Mouse (Mus musculus): ENCODE data around the gene Sptlc2. TPM values are rescaled to one million over a fixed set of nuclear protein-coding genes. Genes with fewer than 3 reads are reported as not detected.
A peak's percentile ranks its signal among the peaks of the same experiment; 100 is the strongest.

The Sptlc2 gene
- total and polyA plus RNA-seq, 3 experiments, result 37.1 to 68.6 (median 49.2) TPM

GRCm38 (mm10) chr12:87387171-87388121, 709 bp downstream of the Sptlc2 start:
- Histone ChIP-seq H3K27me3 (replicated peaks) (peaks cover 5% of the 10 kb centered on the region), H3K79me2 (replicated peaks; ENCODE audit: control insufficient read depth, extremely low read depth, insufficient read depth, poor library complexity, severe bottlenecking) (0 out of 2 replicates have a peak, but pooled peaks cover 3% of the 10 kb centered on the region), H3K9me3 (replicated peaks; ENCODE audit: low read length) (no peaks in the 10 kb centered on the region), H3K4me3 (replicated peaks in 1 of 3; ENCODE audit: low read depth in 2 of 3, low read length in 2 of 3, poor library complexity in 1 of 3) (peak overlapping the region; percentile 76 to 97 (median 94)), H3K9ac (ENCODE audit: insufficient read depth, low read depth) (peak overlapping the region; percentile 72), H3K27ac (ENCODE audit: insufficient read depth, low read depth) (no peak overlapping the region), H3K4me1 (ENCODE audit: control insufficient read depth in 1 of 2, insufficient read depth in 2 of 2) (peaks cover 0 to 17% of the 10 kb centered on the region in 2 experiments; a peak in 2 of 4 replicates), H3K36me3 (replicated peaks in 1 of 2; ENCODE audit: control insufficient read depth in 1 of 2, insufficient read depth in 1 of 2, low read length in 1 of 2) (peaks cover 0 to 2% of the 10 kb centered on the region in 2 experiments), H3K4me2 (ENCODE audit: insufficient read depth, low read depth, poor library complexity, severe bottlenecking) (peak overlapping the region; percentile 87)
- dilution Hi-C loops (cut with MboI; ENCODE audit: extremely low pct_ligation_motif_present, extremely low pct_unique_long_range_greater_than_20kb, low sequenced_read_pairs) (no loop called here), in situ Hi-C loops (cut with MboI; ENCODE audit: low pct_ligation_motif_present, low pct_unique_long_range_greater_than_20kb, low sequenced_read_pairs) (no loop called here)
- no peak for TF ChIP-seq SMC3 (IDR thresholded peaks at IDR 0.05; ENCODE audit: low read depth, low read length)
- no peak for TF ChIP-seq POLR2AphosphoS2 (IDR thresholded peaks at IDR 0.05; ENCODE audit: low read depth, low read length)
- TF ChIP-seq ETS1 (conservative IDR thresholded peaks at IDR 0.05; ENCODE audit: low read depth, low read length), result no peak
- TF ChIP-seq MXI1 (IDR thresholded peaks at IDR 0.05; ENCODE audit: low read depth, low read length), result 0 out of 2 replicates have a peak, but pooled peaks have one; percentile 31
- peak; percentile 60 for TF ChIP-seq ZNF384 (IDR thresholded peaks at IDR 0.05; ENCODE audit: low read depth, low read length)
- TF ChIP-seq IRF4 (IDR thresholded peaks at IDR 0.05; ENCODE audit: low read depth, low read length), result no peak
- peak; percentile 6; the same call in 1 of the 2 replicates for TF ChIP-seq SIN3A (IDR thresholded peaks at IDR 0.05; ENCODE audit: low read length)
- no peak for DNase-seq (ENCODE audit: extremely low read depth)

- no peak overlapping the region for H3K4me3 ChIP-seq (replicated peaks in 1 of 3; ENCODE audit: low read depth in 2 of 3, low read length in 2 of 3, poor library complexity in 1 of 3)
- no peaks in the 10 kb centered on the region for H3K9me3 ChIP-seq (replicated peaks; ENCODE audit: low read length)
- in situ Hi-C loops (cut with MboI; ENCODE audit: low pct_ligation_motif_present, low pct_unique_long_range_greater_than_20kb, low sequenced_read_pairs), result no loop called here
- dilution Hi-C loops (cut with MboI; ENCODE audit: extremely low pct_ligation_motif_present, extremely low pct_unique_long_range_greater_than_20kb, low sequenced_read_pairs), result no loop called here
- TF ChIP-seq CHD2 (IDR thresholded peaks at IDR 0.05; ENCODE audit: low read length) (no peak), GABPA (IDR thresholded peaks at IDR 0.05; ENCODE audit: insufficient replicate concordance, low read depth, low read length) (no peak), KAT2A (IDR thresholded peaks at IDR 0.05; ENCODE audit: insufficient replicate concordance, low read length) (no peak), MAX (IDR thresholded peaks at IDR 0.05; ENCODE audit: low read length) (no peak), ETS1 (conservative IDR thresholded peaks at IDR 0.05; ENCODE audit: low read depth, low read length) (no peak), JUND (conservative IDR thresholded peaks at IDR 0.05; ENCODE audit: low read depth, low read length) (no peak), MXI1 (IDR thresholded peaks at IDR 0.05; ENCODE audit: low read depth, low read length) (no peak), ZC3H11A (IDR thresholded peaks at IDR 0.05; ENCODE audit: low read depth, low read length) (no peak), RCOR1 (conservative IDR thresholded peaks at IDR 0.05; ENCODE audit: low read depth, low read length) (no peak), TBP (conservative IDR thresholded peaks at IDR 0.05; ENCODE audit: low read depth, low read length) (no peak), NELFE (IDR thresholded peaks at IDR 0.05; ENCODE audit: low read depth, low read length) (no peak), USF1 (IDR thresholded peaks at IDR 0.05; ENCODE audit: low read depth, low read length) (no peak), ZKSCAN1 (IDR thresholded peaks at IDR 0.05; ENCODE audit: borderline replicate concordance, low read depth, low read length) (no peak), RAD21 (IDR thresholded peaks at IDR 0.05; ENCODE audit: low read depth, low read length) (no peak), SMC3 (IDR thresholded peaks at IDR 0.05; ENCODE audit: low read depth, low read length) (no peak), E2F4 (IDR thresholded peaks at IDR 0.05; ENCODE audit: insufficient replicate concordance, low read depth, low read length) (no peak), POLR2AphosphoS2 (IDR thresholded peaks at IDR 0.05; ENCODE audit: low read depth, low read length) (no peak), MYC (IDR thresholded peaks at IDR 0.05; ENCODE audit: low read depth, low read length) (no peak)
- no peak overlapping the region for H3K9ac ChIP-seq (ENCODE audit: insufficient read depth, low read depth)
- peaks cover 0 to 17% of the 10 kb centered on the region in 2 experiments; a peak in 2 of 4 replicates for H3K4me1 ChIP-seq (ENCODE audit: control insufficient read depth in 1 of 2, insufficient read depth in 2 of 2)
- H3K27ac ChIP-seq (ENCODE audit: insufficient read depth, low read depth), result no peak overlapping the region
- 0 out of 2 replicates have a peak, but pooled peaks cover 3% of the 10 kb centered on the region for H3K79me2 ChIP-seq (replicated peaks; ENCODE audit: control insufficient read depth, extremely low read depth, insufficient read depth, poor library complexity, severe bottlenecking)
- no peak overlapping the region for H3K4me2 ChIP-seq (ENCODE audit: insufficient read depth, low read depth, poor library complexity, severe bottlenecking)
- H3K27me3 ChIP-seq (replicated peaks), result no peaks in the 10 kb centered on the region
- peaks cover 0 to 9% of the 10 kb centered on the region in 2 experiments for H3K36me3 ChIP-seq (replicated peaks in 1 of 2; ENCODE audit: control insufficient read depth in 1 of 2, insufficient read depth in 1 of 2, low read length in 1 of 2)
- DNase-seq (ENCODE audit: extremely low read depth), result no peak
These were observed 3.1 kb downstream of the Sptlc2 start for GRCm38 (mm10) chr12:87385051-87385450.

All from CH12.LX (cell line).